Mouse (Mus musculus) kidney, adult 2 months (tissue): ENCODE data around the gene Nbl1.

Source experiments
- CTCF ChIP-seq: fragments of 200-500 bp; conservative IDR thresholded peaks from 2 replicates; pipeline ENCODE4 v1.5.1; 2011; ENCODE audit warnings: low read depth, mild to moderate bottlenecking, control low read depth, low read length, moderate library complexity, mixed read lengths; ENCODE audit not compliant: insufficient read depth, insufficient read length
- POLR2A ChIP-seq: fragments of 200-500 bp; IDR thresholded peaks from one replicate; pipeline ENCODE4 v1.6.1; 2011; ENCODE audit warnings: low read depth, low read length, control low read depth

GRCm38 (mm10) chr4:139054300-139054923 lies 38.4 kb downstream of the Nbl1 start:
- TF ChIP-seq CTCF (no peak), POLR2A (no peak)
